Mouse (Mus musculus): ENCODE measurements around the gene Fbxo11. TPM values are rescaled to one million over a fixed set of nuclear protein-coding genes. Genes with fewer than 3 reads are reported as not detected.

The Fbxo11 gene
- 100 to 1,000 TPM; 156 to 162 TPM for total RNA-seq (2023)

GRCm38 (mm10) chr17:88065031-88065800, at the start of gene Fbxo11:
Gene Fbxo11 (minus strand): TSS chr17:88065291.

GRCm38 (mm10) chr17:87974629-87975228, 90.4 kb downstream of the Fbxo11 start, which contains the start of gene Msh6:
Gene Msh6 (plus strand): TSS chr17:87975062.

Other genes starting within 250 kb of the Fbxo11 start
- gene Rpl36-ps4, start 144.3 kb downstream of the Fbxo11 start, total RNA-seq (2023) = not detected
- gene Msh6, start 90.2 kb downstream of the Fbxo11 start, total RNA-seq (2023) = 10 to 100 TPM; 28.1 to 30.9 TPM

Data from B cell, adult 67 days (primary cell).